Mouse (Mus musculus) megakaryocyte progenitor cell, adult 5-6 weeks (primary cell): ENCODE measurements around the gene Pyroxd2. TPM values are rescaled to one million over a fixed set of nuclear protein-coding genes. Genes with fewer than 3 reads are reported as not detected.
A peak's percentile ranks its signal among the peaks of the same experiment; 100 is the strongest.
"Not testable (repeated sequence)": the region's sequence is repeated elsewhere in the genome, so short reads cannot be mapped to it uniquely, and the experiment has no call there.

ENCODE experiments used
- ATAC-seq: replicated peaks from 2 replicates; pipeline ENCODE4 v1.8.0; 2016; ENCODE audit warnings: mild to moderate bottlenecking, moderate TSS enrichment, inconsistent platforms; ENCODE audit not compliant: poor library complexity
- total RNA-seq, 2 experiments: library from RNA; stranded (forward) in 1 of 2; stranded (reverse) in 1 of 2; fragments of 157-497, 149-512 nt in 1 of 2; fragments of 200-1000 nt in 1 of 2; gene quantifications; 2 replicates each; pipeline versions ENCODE4 v1.2.3 to v1.2.4; 2015 to 2017

Pyroxd2 gene
- total RNA-seq (2015) (3.6 and 3.8 TPM in 2 replicates), total RNA-seq (2017) (3.2 and 3.7 TPM in 2 replicates)

- peak; percentile 71 for ATAC-seq
Measured at GRCm38 (mm10) chr19:42752363-42752931, at the start of gene Pyroxd2. Pyroxd2 (minus strand) TSS chr19:42752775.

- no peak for ATAC-seq
Measured at GRCm38 (mm10) chr19:42797866-42798265, 45.3 kb upstream of the Pyroxd2 start.

- no peak for ATAC-seq
Measured at GRCm38 (mm10) chr19:42795801-42796200, 43.2 kb upstream of the Pyroxd2 start.

GRCm38 (mm10) chr19:42794914-42795613 lies 42.5 kb upstream of the Pyroxd2 start:
- peak; percentile 90 for ATAC-seq

- ATAC-seq = no peak
Measured at GRCm38 (mm10) chr19:42788311-42788710, 35.7 kb upstream of the Pyroxd2 start.

- ATAC-seq = no peak
Measured at GRCm38 (mm10) chr19:42785562-42786220, 33.1 kb upstream of the Pyroxd2 start.

GRCm38 (mm10) chr19:42785129-42785528 lies 32.6 kb upstream of the Pyroxd2 start:
- 0 out of 2 replicates have a peak, but pooled peaks have one; percentile 54 for ATAC-seq

GRCm38 (mm10) chr19:42780156-42780538 lies 27.6 kb upstream of the Pyroxd2 start:
- not testable (repeated sequence) for ATAC-seq

- peak; percentile 92 for ATAC-seq
Measured at GRCm38 (mm10) chr19:42779531-42780155, 27.1 kb upstream of the Pyroxd2 start, which contains the start of gene Hps1. Hps1 (minus strand) TSS chr19:42779978.

- 0 out of 2 replicates have a peak, but pooled peaks have one; percentile 21 for ATAC-seq
Measured at GRCm38 (mm10) chr19:42777801-42778200, 25.2 kb upstream of the Pyroxd2 start.

- 0 out of 2 replicates have a peak, but pooled peaks have one; percentile 24 for ATAC-seq
Measured at GRCm38 (mm10) chr19:42776813-42777212, 24.2 kb upstream of the Pyroxd2 start.

GRCm38 (mm10) chr19:42770141-42770872 lies 17.7 kb upstream of the Pyroxd2 start:
- ATAC-seq = no peak

GRCm38 (mm10) chr19:42769648-42770047 lies 17.1 kb upstream of the Pyroxd2 start:
- no peak for ATAC-seq

GRCm38 (mm10) chr19:42767361-42767760 lies 14.8 kb upstream of the Pyroxd2 start:
- no peak for ATAC-seq

- no peak for ATAC-seq
Measured at GRCm38 (mm10) chr19:42764398-42764797, 11.8 kb upstream of the Pyroxd2 start.

GRCm38 (mm10) chr19:42756671-42757070 lies 4.1 kb upstream of the Pyroxd2 start:
- ATAC-seq = no peak

- no peak for ATAC-seq
Measured at GRCm38 (mm10) chr19:42755148-42755870, 2.7 kb upstream of the Pyroxd2 start.

GRCm38 (mm10) chr19:42753141-42753917 lies 754 bp upstream of the Pyroxd2 start:
- ATAC-seq = peak; percentile 48

GRCm38 (mm10) chr19:42750196-42750595 lies 2.4 kb downstream of the Pyroxd2 start:
- no peak for ATAC-seq
